In genomic region chr16:5222140-5222539, GRCm38 (mm10) we compare ENCODE assay signal across 9 mouse cellular contexts. TPM values are rescaled to one million over a fixed set of nuclear protein-coding genes. Genes with fewer than 3 reads are reported as not detected.
A peak's percentile ranks its signal among the peaks of the same experiment; 100 is the strongest.
DNase-seq lines count a peak whose midpoint lies in the region; ATAC-seq and TF ChIP-seq lines count a peak whose summit lies in the region.
"Had no signal": no experiment of that assay in that cellular context is flagged by ENCODE, and none has a peak within 500 bp of the region (broad histone marks: within the 10 kb centered on the region; RNA-seq: fewer than 3 reads in every experiment).

TSS of gene AU021092 (minus strand) at chr16:5222299.

- no peak within 1 kb of the TSS for H3K4me2 ChIP-seq in forebrain, embryonic 14.5 days (ENCODE audit: low read length)
- H3K4me2 ChIP-seq in forebrain, postnatal 0 days (ENCODE audit: low read depth), result no peak within 1 kb of the TSS
- peak within 1 kb of the TSS; percentile 10; the same call in 1 of the 2 replicates for H3K4me2 ChIP-seq in kidney, embryonic 15.5 days

- H3K27ac ChIP-seq in forebrain, embryonic 14.5 days (ENCODE audit: low read depth, low read length), result no peak within 1 kb of the TSS
- no peak within 1 kb of the TSS for H3K27ac ChIP-seq in forebrain, postnatal 0 days (ENCODE audit: low read depth, low read length)
- no peak within 1 kb of the TSS for H3K27ac ChIP-seq in kidney, embryonic 15.5 days
- H3K27ac ChIP-seq in small intestine, adult 2 months (ENCODE audit: insufficient read depth, low read depth, low read length), result no peak within 1 kb of the TSS
- H3K27ac ChIP-seq in thymus, adult 2 months (ENCODE audit: control insufficient read depth, insufficient read depth, low read length), result no peak within 1 kb of the TSS
- H3K27ac ChIP-seq: liver, embryonic 14.5 days had no signal

- WGBS in forebrain, embryonic 14.5 days, result 75% methylated on average over 6 of the region's 6 CpGs
- 73% methylated on average over 6 of the region's 6 CpGs for WGBS in forebrain, postnatal 0 days
- WGBS in kidney, embryonic 15.5 days, result 59% methylated on average over 6 of the region's 6 CpGs
- WGBS in small intestine, adult 2 months, result 40% methylated on average over 6 of the region's 6 CpGs
- WGBS in thymus, adult 2 months, result 80% methylated on average over 6 of the region's 6 CpGs

- no peak for ATAC-seq in forebrain, embryonic 14.5 days
- ATAC-seq in forebrain, postnatal 0 days, result no peak
- no peak for ATAC-seq in kidney, embryonic 15.5 days (replicated peaks; ENCODE audit: low FRiP score)

- no peaks in the 10 kb centered on the region for H3K36me3 ChIP-seq in forebrain, embryonic 14.5 days (ENCODE audit: control insufficient read depth, insufficient read depth, low read length)
- no peaks in the 10 kb centered on the region for H3K36me3 ChIP-seq in forebrain, postnatal 0 days (ENCODE audit: insufficient read depth)
- no peaks in the 10 kb centered on the region for H3K36me3 ChIP-seq in kidney, embryonic 15.5 days
- H3K36me3 ChIP-seq in small intestine, adult 2 months (ENCODE audit: control insufficient read depth, insufficient read depth, low read length), result no peaks in the 10 kb centered on the region
- H3K36me3 ChIP-seq in thymus, adult 2 months (ENCODE audit: control insufficient read depth, insufficient read depth, low read length), result no peaks in the 10 kb centered on the region

- H3K9ac ChIP-seq in forebrain, embryonic 14.5 days (ENCODE audit: low read length), result no peak within 1 kb of the TSS
- H3K9ac ChIP-seq in forebrain, postnatal 0 days, result no peak within 1 kb of the TSS
- no peak within 1 kb of the TSS for H3K9ac ChIP-seq in kidney, embryonic 15.5 days
- H3K9ac ChIP-seq: liver, embryonic 14.5 days had no signal

- no peak for TF ChIP-seq CTCF in forebrain, postnatal 0 days (IDR thresholded peaks at IDR 0.05; ENCODE audit: low read depth)
- TF ChIP-seq CTCF in small intestine, adult 2 months (IDR thresholded peaks at IDR 0.05; ENCODE audit: extremely low read depth, insufficient read length, insufficient replicate concordance, low read depth, low read length), result no peak
- no peak for TF ChIP-seq CTCF in thymus, adult 2 months (IDR thresholded peaks at IDR 0.05; ENCODE audit: borderline replicate concordance, control insufficient read depth, extremely low read depth, insufficient read depth, low read length, poor library complexity)

- H3K9me3 ChIP-seq in forebrain, embryonic 14.5 days (replicated peaks; ENCODE audit: control insufficient read depth, low read length), result no peaks in the 10 kb centered on the region
- H3K9me3 ChIP-seq in forebrain, postnatal 0 days (ENCODE audit: low read length), result no peaks in the 10 kb centered on the region
- no peaks in the 10 kb centered on the region for H3K9me3 ChIP-seq in kidney, embryonic 15.5 days (replicated peaks)

- TF ChIP-seq POLR2A in small intestine, adult 2 months (IDR thresholded peaks at IDR 0.05; ENCODE audit: low read depth, low read length), result no peak
- TF ChIP-seq POLR2A in thymus, adult 2 months (IDR thresholded peaks at IDR 0.05; ENCODE audit: control insufficient read depth, extremely low read depth, insufficient read depth, low read length, poor library complexity), result no peak

- DNase-seq in forebrain, embryonic 14.5 days (ENCODE audit: low spot score), result no peak
- no peak for DNase-seq in forebrain, postnatal 0 days
- peak; percentile 35 for DNase-seq in ovary, adult 18-20 months (ENCODE audit: low spot score)
- DNase-seq in ovary, postnatal 36 days (ENCODE audit: low spot score), result no peak
- no peak for DNase-seq in thymus, adult 2 months
- DNase-seq in cerebellum, postnatal 25 days, result no peak

- H3K4me1 ChIP-seq in forebrain, embryonic 14.5 days (ENCODE audit: control insufficient read depth, insufficient read depth, low read length), result no peaks in the 10 kb centered on the region
- no peaks in the 10 kb centered on the region for H3K4me1 ChIP-seq in forebrain, postnatal 0 days (ENCODE audit: insufficient read depth)
- H3K4me1 ChIP-seq in kidney, embryonic 15.5 days, result 0 out of 2 replicates have a peak, but pooled peaks cover 4% of the 10 kb centered on the region
- H3K4me1 ChIP-seq in small intestine, adult 2 months (ENCODE audit: control insufficient read depth, insufficient read depth, insufficient read length, low read length), result no peaks in the 10 kb centered on the region
- no peaks in the 10 kb centered on the region for H3K4me1 ChIP-seq in thymus, adult 2 months (replicated peaks; ENCODE audit: control insufficient read depth, insufficient read depth, low read length)

- H3K4me3 ChIP-seq in forebrain, embryonic 14.5 days (ENCODE audit: low read depth, low read length), result no peak within 1 kb of the TSS
- no peak within 1 kb of the TSS for H3K4me3 ChIP-seq in forebrain, postnatal 0 days (ENCODE audit: low read depth, low read length)
- H3K4me3 ChIP-seq in kidney, embryonic 15.5 days (replicated peaks), result no peak within 1 kb of the TSS
- H3K4me3 ChIP-seq in small intestine, adult 2 months (ENCODE audit: low read depth, low read length), result peak within 1 kb of the TSS; percentile 27
- H3K4me3 ChIP-seq in thymus, adult 2 months (ENCODE audit: control insufficient read depth, insufficient read depth, low read length), result no peak within 1 kb of the TSS

- no peaks in the 10 kb centered on the region for H3K27me3 ChIP-seq in forebrain, embryonic 14.5 days (replicated peaks; ENCODE audit: control insufficient read depth, insufficient read depth, low read length)
- H3K27me3 ChIP-seq in forebrain, postnatal 0 days (ENCODE audit: insufficient read depth, low read length), result no peaks in the 10 kb centered on the region; the same call in 1 of the 2 replicates
- peaks cover 3% of the 10 kb centered on the region for H3K27me3 ChIP-seq in kidney, embryonic 15.5 days
- no peaks in the 10 kb centered on the region for H3K27me3 ChIP-seq in small intestine, adult 2 months (ENCODE audit: control insufficient read depth, insufficient read depth, low read length)
- H3K27me3 ChIP-seq in thymus, adult 2 months (ENCODE audit: control insufficient read depth, insufficient read depth, low read length), result no peaks in the 10 kb centered on the region

RNA-seq across cellular contexts. Expression of gene AU021092, which starts in this region (rescaled TPM):
- polyA plus RNA-seq in forebrain, embryonic 14.5 days (2014; fragmentation: Nextera tagmentation; extraction: Ambion mirVana), result 17.4 and 17.6 TPM in 2 replicates
- 17.2 and 21.8 TPM in 2 replicates for total RNA-seq in forebrain, postnatal 0 days (2014; rRNA removed)
- polyA plus RNA-seq in forebrain, postnatal 0 days (2015; fragmentation: Nextera tagmentation; extraction: Ambion mirVana), result 9.8 and 10.9 TPM in 2 replicates
- 5.1 and 5.8 TPM in 2 replicates for polyA plus RNA-seq in kidney, embryonic 15.5 days (2015; fragmentation: Nextera tagmentation; extraction: Ambion mirVana)
- 2.9 and 3.0 TPM in 2 replicates for polyA plus RNA-seq in small intestine, adult 2 months (2012; rRNA removed)
- polyA plus RNA-seq in thymus, adult 2 months (2012; rRNA removed), result 1.9 and 2.8 TPM in 2 replicates
